Mouse (Mus musculus): ENCODE data around the gene Nlrc5. TPM values are rescaled to one million over a fixed set of nuclear protein-coding genes. Genes with fewer than 3 reads are reported as not detected.

The Nlrc5 gene
- polyA plus RNA-seq, 2 experiments: 0.09 to 0.22 TPM

- Histone ChIP-seq H3K36me3 (replicated peaks; ENCODE audit: control insufficient read depth, insufficient read depth, low read depth) (no peaks in the 10 kb centered on the region), H3K27ac (no peak overlapping the region), H3K4me3 (ENCODE audit: insufficient read depth in 1 of 2, low read depth in 2 of 2, low read length in 2 of 2) (no peak overlapping the region), H3K27me3 (ENCODE audit: control insufficient read depth, insufficient read depth, low read length) (no peaks in the 10 kb centered on the region), H3K4me2 (ENCODE audit: low read depth) (no peak overlapping the region), H3K4me1 (replicated peaks; ENCODE audit: control insufficient read depth in 2 of 2, insufficient read depth in 2 of 2, low read length in 1 of 2) (no peaks in the 10 kb centered on the region), H3K9ac (replicated peaks) (no peak overlapping the region), H3K9me3 (ENCODE audit: control insufficient read depth, low read length) (no peaks in the 10 kb centered on the region)
- DNase-seq (ENCODE audit: low read depth in 3 of 3, low spot score in 3 of 3) (no peak), ATAC-seq (ENCODE audit: insufficient read depth) (no peak)
- TF ChIP-seq CTCF (IDR thresholded peaks at IDR 0.05; ENCODE audit: low read depth): no peak
- TF ChIP-seq EP300 (IDR thresholded peaks at IDR 0.05; ENCODE audit: low read depth): no peak
- 64% methylated on average over 5 of the region's 5 CpGs for WGBS (ENCODE audit: insufficient replicate concordance)
These were observed 115.8 kb downstream of the Nlrc5 start for GRCm38 (mm10) chr8:94549998-94550397.

GRCm38 (mm10) chr8:94551471-94552422 is 117.6 kb downstream of the Nlrc5 start:
- Histone ChIP-seq H3K9ac (replicated peaks) (no peak overlapping the region), H3K36me3 (replicated peaks; ENCODE audit: control insufficient read depth, insufficient read depth, low read depth) (no peaks in the 10 kb centered on the region), H3K4me2 (ENCODE audit: low read depth) (no peak overlapping the region), H3K9me3 (ENCODE audit: control insufficient read depth, low read length) (no peaks in the 10 kb centered on the region), H3K4me3 (ENCODE audit: insufficient read depth in 1 of 2, low read depth in 2 of 2, low read length in 2 of 2) (no peak overlapping the region), H3K27ac (no peak overlapping the region), H3K27me3 (ENCODE audit: control insufficient read depth, insufficient read depth, low read length) (no peaks in the 10 kb centered on the region), H3K4me1 (replicated peaks; ENCODE audit: control insufficient read depth in 2 of 2, insufficient read depth in 2 of 2, low read length in 1 of 2) (no peaks in the 10 kb centered on the region)
- 61% methylated on average over 17 of the region's 17 CpGs for WGBS (ENCODE audit: insufficient replicate concordance)
- ATAC-seq (ENCODE audit: insufficient read depth) (no peak), DNase-seq (ENCODE audit: low read depth in 3 of 3, low spot score in 3 of 3) (no peak)
- TF ChIP-seq CTCF (IDR thresholded peaks at IDR 0.05; ENCODE audit: low read depth): no peak
- TF ChIP-seq EP300 (IDR thresholded peaks at IDR 0.05; ENCODE audit: low read depth): no peak

- H3K9me3 ChIP-seq (ENCODE audit: control insufficient read depth, low read length): no peaks in the 10 kb centered on the region
- no peak overlapping the region for H3K4me3 ChIP-seq (ENCODE audit: insufficient read depth in 1 of 2, low read depth in 2 of 2, low read length in 2 of 2)
- no peak overlapping the region for H3K4me2 ChIP-seq (ENCODE audit: low read depth)
- ATAC-seq (ENCODE audit: insufficient read depth) (no peak), DNase-seq (ENCODE audit: low read depth in 3 of 3, low spot score in 3 of 3) (no peak)
- H3K9ac ChIP-seq (replicated peaks): no peak overlapping the region
- H3K4me1 ChIP-seq (replicated peaks; ENCODE audit: control insufficient read depth in 2 of 2, insufficient read depth in 2 of 2, low read length in 1 of 2): no peaks in the 10 kb centered on the region
- TF ChIP-seq EP300 (IDR thresholded peaks at IDR 0.05; ENCODE audit: low read depth) (no peak), CTCF (IDR thresholded peaks at IDR 0.05; ENCODE audit: low read depth) (no peak)
- no peaks in the 10 kb centered on the region for H3K27me3 ChIP-seq (ENCODE audit: control insufficient read depth, insufficient read depth, low read length)
- H3K36me3 ChIP-seq (replicated peaks; ENCODE audit: control insufficient read depth, insufficient read depth, low read depth): no peaks in the 10 kb centered on the region
- H3K27ac ChIP-seq: no peak overlapping the region
- 32% methylated on average over 2 of the region's 2 CpGs for whole genome bisulfite sequencing (ENCODE audit: insufficient replicate concordance)
These were observed 118.5 kb downstream of the Nlrc5 start for GRCm38 (mm10) chr8:94552696-94553095.

- TF ChIP-seq CTCF (IDR thresholded peaks at IDR 0.05; ENCODE audit: low read depth) (no peak), EP300 (IDR thresholded peaks at IDR 0.05; ENCODE audit: low read depth) (no peak)
- no peak for ATAC-seq (ENCODE audit: insufficient read depth)
- DNase-seq (ENCODE audit: low read depth in 3 of 3, low spot score in 3 of 3): no peak
- H3K27me3 ChIP-seq (ENCODE audit: control insufficient read depth, insufficient read depth, low read length): no peaks in the 10 kb centered on the region
- 81% methylated on average over 3 of the region's 3 CpGs for WGBS (ENCODE audit: insufficient replicate concordance)
- H3K36me3 ChIP-seq (replicated peaks; ENCODE audit: control insufficient read depth, insufficient read depth, low read depth): no peaks in the 10 kb centered on the region
- no peak overlapping the region for H3K4me2 ChIP-seq (ENCODE audit: low read depth)
- no peak overlapping the region for H3K4me3 ChIP-seq (ENCODE audit: insufficient read depth in 1 of 2, low read depth in 2 of 2, low read length in 2 of 2)
- no peaks in the 10 kb centered on the region for H3K9me3 ChIP-seq (ENCODE audit: control insufficient read depth, low read length)
- H3K4me1 ChIP-seq (replicated peaks; ENCODE audit: control insufficient read depth in 2 of 2, insufficient read depth in 2 of 2, low read length in 1 of 2): no peaks in the 10 kb centered on the region
- no peak overlapping the region for H3K27ac ChIP-seq
- no peak overlapping the region for H3K9ac ChIP-seq (replicated peaks)
These were observed 123.1 kb downstream of the Nlrc5 start for GRCm38 (mm10) chr8:94557281-94557680.

GRCm38 (mm10) chr8:94561256-94561655 is 127.1 kb downstream of the Nlrc5 start:
- Histone ChIP-seq H3K4me1 (replicated peaks; ENCODE audit: control insufficient read depth in 2 of 2, insufficient read depth in 2 of 2, low read length in 1 of 2) (0 out of 4 replicates have a peak, but pooled peaks cover 0 to 2% of the 10 kb centered on the region in 2 experiments), H3K27me3 (ENCODE audit: control insufficient read depth, insufficient read depth, low read length) (no peaks in the 10 kb centered on the region), H3K9ac (replicated peaks) (no peak overlapping the region), H3K27ac (no peak overlapping the region), H3K4me3 (ENCODE audit: insufficient read depth in 1 of 2, low read depth in 2 of 2, low read length in 2 of 2) (no peak overlapping the region), H3K9me3 (ENCODE audit: control insufficient read depth, low read length) (no peaks in the 10 kb centered on the region), H3K4me2 (ENCODE audit: low read depth) (no peak overlapping the region), H3K36me3 (replicated peaks; ENCODE audit: control insufficient read depth, insufficient read depth, low read depth) (no peaks in the 10 kb centered on the region)
- no peak for ATAC-seq (ENCODE audit: insufficient read depth)
- DNase-seq (ENCODE audit: low read depth in 3 of 3, low spot score in 3 of 3): no peak
- TF ChIP-seq CTCF (IDR thresholded peaks at IDR 0.05; ENCODE audit: low read depth): no peak
- no peak for TF ChIP-seq EP300 (IDR thresholded peaks at IDR 0.05; ENCODE audit: low read depth)
- 50% methylated on average over 5 of the region's 5 CpGs for WGBS (ENCODE audit: insufficient replicate concordance)
